Mouse (Mus musculus) bone marrow macrophage, adult 2 months (primary cell): ENCODE measurements around the gene Ulk4.

Experiments used
- CTCF ChIP-seq: IDR thresholded peaks from 2 replicates; pipeline ENCODE4 v1.5.1; 2012; ENCODE audit warnings: low read depth, mild to moderate bottlenecking, low read length, moderate library complexity
- POLR2A ChIP-seq: IDR thresholded peaks from 2 replicates; pipeline ENCODE4 v1.6.1; 2012; ENCODE audit warnings: mild to moderate bottlenecking, low read depth, low read length, borderline replicate concordance

DNA sequence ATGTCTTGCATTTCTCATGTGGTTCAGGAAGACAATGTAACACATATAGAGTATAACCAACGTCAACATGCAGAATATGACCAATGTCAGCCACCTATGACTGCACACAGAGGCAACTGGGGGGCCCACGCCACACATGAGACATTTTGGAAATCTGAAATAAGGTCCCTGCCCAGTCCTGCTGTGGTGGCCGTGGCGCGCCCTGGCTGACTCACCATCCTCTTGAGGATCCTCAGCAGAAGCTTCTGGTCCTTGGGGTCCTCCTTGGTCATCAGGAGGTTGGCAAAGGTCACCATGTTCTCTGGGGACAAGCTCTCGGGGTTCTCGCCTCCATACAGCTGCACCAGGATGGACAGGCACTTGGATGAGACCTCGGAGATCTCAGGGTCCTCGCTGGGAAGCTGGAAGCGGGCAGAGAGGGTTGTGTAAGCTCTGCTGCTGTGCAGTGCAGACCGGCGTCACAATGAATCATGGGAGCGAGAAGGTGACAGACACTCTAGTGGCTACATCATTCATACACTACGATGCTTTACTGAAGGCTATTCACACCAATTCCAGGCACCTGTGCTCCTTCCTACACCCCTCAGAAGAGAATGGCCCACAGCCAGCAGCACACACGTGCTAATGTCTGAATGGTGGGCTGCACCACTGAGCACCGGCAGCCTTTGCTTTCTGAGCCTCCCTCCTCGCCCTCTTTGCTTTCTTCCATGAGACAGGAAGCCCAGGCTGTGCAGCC is 232.4 kb downstream of the Ulk4 start:
- TF ChIP-seq POLR2A (no peak), CTCF (no peak)
